Mouse (Mus musculus) MEL (cell line): ENCODE data around the gene Gzmm. TPM values are rescaled to one million over a fixed set of nuclear protein-coding genes. Genes with fewer than 3 reads are reported as not detected.

ENCODE experiments used
- DNase-seq: peaks from one replicate; pipeline ENCODE4 v3.0.0; 2011; ENCODE audit warnings: low read depth, low spot score
- H3K27ac ChIP-seq: 2 replicates; pipeline ENCODE4 v1.5.1; 2012; ENCODE audit warnings: low read depth, mild to moderate bottlenecking, control low read depth, low read length, moderate library complexity; ENCODE audit not compliant: control insufficient read depth
- H3K27me3 ChIP-seq, 2 experiments: fragments of 150-350 bp in 1 of 2; sonication (generic) in 1 of 2; 2 replicates each; pipeline ENCODE4 v1.6.1; 2012; ENCODE audit warnings: low read length in 2 of 2, mild to moderate bottlenecking in 2 of 2, improper control_type of control experiment in 1 of 2, moderate library complexity in 1 of 2; ENCODE audit not compliant: insufficient read depth in 2 of 2, control insufficient read depth in 1 of 2
- H3K36me3 ChIP-seq, 2 experiments: 2 replicates each; pipeline ENCODE4 v1.6.1; 2012 to 2014; ENCODE audit warnings: low read length in 2 of 2, improper control_type of control experiment in 1 of 2, inconsistent platforms in 1 of 2, mild to moderate bottlenecking in 1 of 2; ENCODE audit not compliant: insufficient read depth in 2 of 2, control insufficient read depth in 1 of 2
- H3K4me1 ChIP-seq, 2 experiments: fragments of 150-350 bp in 1 of 2; sonication (generic) in 1 of 2; 2 replicates each; pipeline ENCODE4 v1.6.1; 2012; ENCODE audit warnings: low read length in 2 of 2, improper control_type of control experiment in 1 of 2, mild to moderate bottlenecking in 1 of 2; ENCODE audit not compliant: insufficient read depth in 2 of 2, control insufficient read depth in 1 of 2
- H3K4me3 ChIP-seq, 2 experiments: fragments of 150-350 bp in 1 of 2; sonication (generic) in 1 of 2; 2 replicates each; pipeline ENCODE4 v1.5.1; 2012; ENCODE audit warnings: low read depth in 2 of 2, low read length in 2 of 2, mild to moderate bottlenecking in 2 of 2, moderate library complexity in 2 of 2, control low read depth in 1 of 2, improper control_type of control experiment in 1 of 2; ENCODE audit not compliant: control insufficient read depth in 1 of 2, insufficient read depth in 1 of 2
- H3K79me2 ChIP-seq: 2 replicates; pipeline ENCODE4 v1.6.1; 2012; ENCODE audit warnings: mild to moderate bottlenecking, low read length, moderate library complexity; ENCODE audit not compliant: control insufficient read depth, poor library complexity, insufficient read depth
- H3K9ac ChIP-seq: 2 replicates; pipeline ENCODE4 v1.6.1; 2012; ENCODE audit warnings: low read depth, mild to moderate bottlenecking, control low read depth, low read length, moderate library complexity; ENCODE audit not compliant: control insufficient read depth, poor library complexity, severe bottlenecking
- H3K9me3 ChIP-seq: fragments of 150-350 bp; sonication (generic); replicated peaks from 2 replicates; pipeline ENCODE4 v1.6.1; 2012; ENCODE audit warnings: mild to moderate bottlenecking, low read length, improper control_type of control experiment, moderate library complexity; ENCODE audit not compliant: insufficient read depth
- CTCF ChIP-seq, 3 experiments: IDR thresholded peaks in 2 of 3; conservative IDR thresholded peaks in 1 of 3; 2 replicates each; pipeline ENCODE4 v1.5.1; 2011 to 2012; ENCODE audit warnings: low read length in 3 of 3, low read depth in 2 of 3, mild to moderate bottlenecking in 2 of 3, improper control_type of control experiment in 1 of 3, inconsistent platforms in 1 of 3, mixed read lengths in 1 of 3, moderate library complexity in 1 of 3; ENCODE audit not compliant: control insufficient read depth in 1 of 3, insufficient read depth in 1 of 3, poor library complexity in 1 of 3, severe bottlenecking in 1 of 3
- EP300 ChIP-seq, 2 experiments: IDR thresholded peaks; 2 replicates each; pipeline ENCODE4 v1.6.1; 2011; ENCODE audit warnings: improper control_type of control experiment in 2 of 2, low read length in 2 of 2, low read depth in 1 of 2, mild to moderate bottlenecking in 1 of 2
- MEF2A ChIP-seq: IDR thresholded peaks from 2 replicates; pipeline ENCODE4 v1.6.1; 2014; ENCODE audit warnings: low read depth, mild to moderate bottlenecking, inconsistent platforms, low read length, improper control_type of control experiment; ENCODE audit not compliant: poor library complexity, insufficient replicate concordance, severe bottlenecking; ENCODE audit errors: extremely low read depth
- NELFE ChIP-seq: IDR thresholded peaks from 2 replicates; pipeline ENCODE4 v1.6.1; 2011; ENCODE audit warnings: low read depth, low read length, improper control_type of control experiment
- NRF1 ChIP-seq: IDR thresholded peaks from 2 replicates; pipeline ENCODE4 v1.6.1; 2014; ENCODE audit warnings: low read depth, mild to moderate bottlenecking, inconsistent platforms, low read length, improper control_type of control experiment, moderate library complexity; ENCODE audit not compliant: poor library complexity, insufficient read depth, severe bottlenecking
- POLR2AphosphoS5 ChIP-seq: IDR thresholded peaks from 2 replicates; pipeline ENCODE4 v1.6.1; 2012; ENCODE audit warnings: low read depth, borderline replicate concordance, mild to moderate bottlenecking, inconsistent platforms, low read length, moderate library complexity, mixed read lengths
- RAD21 ChIP-seq: IDR thresholded peaks from 2 replicates; pipeline ENCODE4 v1.6.1; 2011; ENCODE audit warnings: mild to moderate bottlenecking, low read depth, low read length, improper control_type of control experiment
- SMC3 ChIP-seq: IDR thresholded peaks from 2 replicates; pipeline ENCODE4 v1.6.1; 2011; ENCODE audit warnings: low read depth, low read length, improper control_type of control experiment
- TAL1 ChIP-seq: IDR thresholded peaks from 2 replicates; pipeline ENCODE4 v1.6.1; 2012; ENCODE audit warnings: mild to moderate bottlenecking, inconsistent platforms, low read length, moderate library complexity, mixed read lengths
- ZC3H11A ChIP-seq: IDR thresholded peaks from 2 replicates; pipeline ENCODE4 v1.6.1; 2012; ENCODE audit warnings: low read depth, mild to moderate bottlenecking, inconsistent platforms, low read length, improper control_type of control experiment
- ZKSCAN1 ChIP-seq: IDR thresholded peaks from 2 replicates; pipeline ENCODE4 v1.6.1; 2012; ENCODE audit warnings: low read depth, mild to moderate bottlenecking, inconsistent platforms, low read length, improper control_type of control experiment, moderate library complexity
- ZNF384 ChIP-seq: IDR thresholded peaks from 2 replicates; pipeline ENCODE4 v1.6.1; 2012; ENCODE audit warnings: low read depth, mild to moderate bottlenecking, inconsistent platforms, low read length, improper control_type of control experiment
- polyA plus RNA-seq, 2 experiments: library from polyadenylated mRNA; stranded (reverse) in 1 of 2; unstranded in 1 of 2; fragments of >175 nt in 1 of 2; fragments of >200 nt in 1 of 2; gene quantifications; 2 replicates each; pipeline versions ENCODE4 v1.2.1 to v1.2.4; 2012; ENCODE audit warnings: low replicate concordance in 2 of 2, low read depth in 1 of 2; ENCODE audit not compliant: insufficient read length in 2 of 2, insufficient read depth in 1 of 2, missing spikeins in 1 of 2
- total RNA-seq: library from RNA; depleted of rRNA; stranded (reverse); fragments of 300-350 nt; gene quantifications from 2 replicates; pipeline ENCODE4 v1.2.3, GENCODE M21; 2012

Gene Gzmm
- total and polyA plus RNA-seq, 3 experiments: 2.3 to 2.5 TPM; not detected in 1

DNA sequence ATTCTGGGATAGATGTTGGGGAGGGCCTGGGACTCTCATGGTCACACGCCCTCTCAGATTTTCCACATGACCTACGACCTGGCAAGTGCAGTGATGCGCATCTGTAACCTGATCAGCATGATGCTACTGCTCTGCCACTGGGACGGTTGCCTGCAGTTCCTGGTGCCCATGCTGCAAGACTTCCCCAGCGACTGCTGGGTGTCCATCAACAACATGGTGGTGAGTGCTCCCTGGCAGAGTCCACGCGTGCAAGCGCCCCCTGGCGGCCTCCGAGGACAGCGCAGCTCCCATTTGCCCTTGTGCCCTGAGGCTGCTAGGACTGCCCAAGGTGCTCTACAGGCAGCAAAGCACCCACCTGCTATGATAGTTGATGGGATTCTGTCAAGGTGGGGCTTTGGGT is 37.3 kb downstream of the Gzmm start:
- H3K4me3 ChIP-seq: no peak overlapping the region
- no peak overlapping the region for H3K9ac ChIP-seq
- peak; percentile 69 for DNase-seq
- H3K27me3 ChIP-seq: no peaks in the 10 kb centered on the region
- TF ChIP-seq NRF1 (no peak), ZC3H11A (peak; percentile 35), ZKSCAN1 (no peak), CTCF (IDR thresholded peaks at IDR 0.05 in 2 of 3, conservative IDR thresholded peaks at IDR 0.05 in 1 of 3; ENCODE audit: control insufficient read depth in 1 of 3, insufficient read depth in 1 of 3, low read depth in 2 of 3, low read length in 3 of 3, poor library complexity in 1 of 3, severe bottlenecking in 1 of 3) (peak; percentile 83 to 95 (median 93)), EP300 (IDR thresholded peaks at IDR 0.05; ENCODE audit: low read depth in 1 of 2, low read length in 2 of 2) (no peak), RAD21 (peak; percentile 40), SMC3 (peak; percentile 78)
- TF ChIP-seq, all 39 proteins: peak for 4
- Histone ChIP-seq H3K4me1 (no peaks in the 10 kb centered on the region), H3K27ac (no peak overlapping the region), H3K79me2 (no peaks in the 10 kb centered on the region), H3K9me3 (no peaks in the 10 kb centered on the region), H3K36me3 (no peaks in the 10 kb centered on the region)

DNA sequence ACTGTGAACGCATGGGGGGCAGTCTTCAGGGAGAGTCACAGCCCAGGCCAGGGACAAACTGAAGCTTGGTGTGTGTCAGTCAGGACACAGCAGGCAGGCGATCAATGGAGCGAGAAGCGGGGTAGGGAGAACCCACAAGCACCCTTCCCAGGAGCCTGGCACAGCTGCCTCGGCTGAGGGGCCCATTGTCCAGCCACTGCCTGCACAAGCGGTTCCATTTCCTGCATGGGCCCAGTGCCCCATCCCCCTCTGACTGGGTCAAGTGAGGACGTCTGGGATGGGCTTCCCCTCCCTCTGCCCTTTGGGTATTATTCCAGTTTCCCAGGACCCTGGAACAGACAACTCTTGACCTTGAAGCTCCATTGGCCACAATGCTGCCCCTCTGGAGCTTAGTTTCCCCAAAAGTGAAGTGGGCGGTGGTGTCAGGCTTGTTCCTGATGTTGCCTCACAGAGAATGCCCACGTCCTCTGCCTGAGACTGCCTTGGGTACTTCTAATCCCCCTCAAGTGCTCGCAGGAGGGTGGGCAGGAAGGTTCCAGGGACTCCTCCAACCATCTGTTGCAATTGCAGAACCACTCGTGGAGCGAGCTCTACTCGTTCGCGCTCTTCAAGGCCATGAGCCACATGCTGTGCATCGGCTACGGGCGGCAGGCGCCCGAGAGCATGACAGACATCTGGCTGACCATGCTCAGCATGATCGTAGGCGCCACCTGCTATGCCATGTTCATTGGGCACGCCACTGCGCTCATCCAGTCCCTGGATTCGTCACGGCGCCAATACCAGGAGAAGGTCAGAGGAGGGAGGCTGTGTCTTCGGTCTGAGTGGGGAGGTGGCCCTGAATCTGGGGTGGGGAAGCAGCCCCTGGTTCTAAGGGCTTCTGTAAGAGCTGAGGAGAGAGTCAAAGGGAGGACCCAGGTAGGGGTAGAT is 39.8 kb downstream of the Gzmm start:
- H3K27me3 ChIP-seq: no peaks in the 10 kb centered on the region
- H3K9ac ChIP-seq: no peak overlapping the region
- no peaks in the 10 kb centered on the region for H3K79me2 ChIP-seq
- TF ChIP-seq ZNF384: no peak
- no peak for TF ChIP-seq ZKSCAN1
- TF ChIP-seq TAL1: no peak
- TF ChIP-seq MEF2A: no peak
- TF ChIP-seq NELFE: no peak
- TF ChIP-seq POLR2AphosphoS5: no peak
- no peak overlapping the region for H3K27ac ChIP-seq
- H3K4me3 ChIP-seq: no peak overlapping the region
- DNase-seq: no peak
- no peaks in the 10 kb centered on the region for H3K4me1 ChIP-seq
- H3K36me3 ChIP-seq: no peaks in the 10 kb centered on the region
- no peaks in the 10 kb centered on the region for H3K9me3 ChIP-seq
